25 mouse cellular contexts compared by ENCODE assay signal in genomic region chr4:95519975-95520642, GRCm38 (mm10). TPM values are rescaled to one million over a fixed set of nuclear protein-coding genes. Genes with fewer than 3 reads are reported as not detected.
DNase-seq lines count a peak whose midpoint lies in the region; ATAC-seq lines count a peak whose summit lies in the region.
"Had no signal": no experiment of that assay in that cellular context is flagged by ENCODE, and none has a peak within 500 bp of the region (broad histone marks: within the 10 kb centered on the region; RNA-seq: fewer than 3 reads in every experiment).

No protein-coding gene starts in this region.

- H3K27ac ChIP-seq in forebrain, embryonic 14.5 days (ENCODE audit: low read depth, low read length): no peak overlapping the region
- no peak overlapping the region for H3K27ac ChIP-seq in forebrain, embryonic 10.5 days
- 0 out of 2 replicates have a peak overlapping the region, but pooled peaks have one; percentile 15 for H3K27ac ChIP-seq in neural tube, embryonic 11.5 days (ENCODE audit: low read depth, low read length)
- no peak overlapping the region for H3K27ac ChIP-seq in midbrain, embryonic 13.5 days
- 0 out of 2 replicates have a peak overlapping the region, but pooled peaks have one; percentile 24 for H3K27ac ChIP-seq in neural tube, embryonic 14.5 days (ENCODE audit: low read depth, low read length)
- no peak overlapping the region for H3K27ac ChIP-seq in kidney, embryonic 16.5 days (ENCODE audit: low read length)
- H3K27ac ChIP-seq: embryonic facial prominence, embryonic 10.5 days; gastrocnemius, adult 2 months; kidney, postnatal 0 days; limb, embryonic 13.5 days; liver, embryonic 12.5 days had no signal

- DNase-seq in forebrain, embryonic 14.5 days (ENCODE audit: low spot score): peak; percentile 13
- DNase-seq in forebrain, embryonic 10.5 days (ENCODE audit: extremely low spot score, low spot score): no peak
- no peak for DNase-seq in neural tube, embryonic 11.5 days (ENCODE audit: low spot score)
- DNase-seq in neural tube, embryonic 10.5 days (ENCODE audit: extremely low spot score, low spot score): no peak
- DNase-seq in thymus, postnatal 36 days: no peak
- DNase-seq: adrenal gland, postnatal 25 days; cerebellum, adult 11-12 months; cerebellum, postnatal 10 days; gastrocnemius, adult 2 months; kidney, adult 18-20 months; layer of hippocampus, adult 9-11 months; lung, adult 18-20 months; lung, postnatal 10 days; right cerebral cortex, postnatal 25 days; spleen, adult 18-20 months; thymus, postnatal 14 days had no signal

- ATAC-seq in forebrain, embryonic 14.5 days: peak; percentile 65; the same call in 1 of the 2 replicates
- ATAC-seq in neural tube, embryonic 11.5 days (ENCODE audit: insufficient read depth, low FRiP score, low TSS enrichment): peak; percentile 53
- ATAC-seq in midbrain, embryonic 13.5 days: peak; percentile 79
- ATAC-seq in neural tube, embryonic 14.5 days (ENCODE audit: low read depth): peak; percentile 79
- ATAC-seq in kidney, embryonic 16.5 days (ENCODE audit: low FRiP score, low TSS enrichment): no peak
- ATAC-seq: CD4-positive, CD25-positive, alpha-beta regulatory T cell, adult 4 months; inflammation-experienced regulatory T-cells, adult 6 months; liver, embryonic 12.5 days had no signal

- H3K36me3 ChIP-seq in forebrain, embryonic 14.5 days (ENCODE audit: control insufficient read depth, insufficient read depth, low read length): no peaks in the 10 kb centered on the region
- H3K36me3 ChIP-seq in forebrain, embryonic 10.5 days (replicated peaks): no peaks in the 10 kb centered on the region
- no peaks in the 10 kb centered on the region for H3K36me3 ChIP-seq in neural tube, embryonic 11.5 days (ENCODE audit: control insufficient read depth, insufficient read depth, low read length)
- no peaks in the 10 kb centered on the region for H3K36me3 ChIP-seq in midbrain, embryonic 13.5 days
- no peaks in the 10 kb centered on the region for H3K36me3 ChIP-seq in neural tube, embryonic 14.5 days (ENCODE audit: control insufficient read depth, insufficient read depth, low read length)
- H3K36me3 ChIP-seq in kidney, embryonic 16.5 days (ENCODE audit: insufficient read depth, low read length): no peaks in the 10 kb centered on the region
- H3K36me3 ChIP-seq: embryonic facial prominence, embryonic 10.5 days; limb, embryonic 13.5 days; liver, embryonic 12.5 days had no signal

- no peak overlapping the region for H3K9ac ChIP-seq in forebrain, embryonic 14.5 days (ENCODE audit: low read length)
- no peak overlapping the region for H3K9ac ChIP-seq in neural tube, embryonic 11.5 days (ENCODE audit: low read length)
- H3K9ac ChIP-seq in midbrain, embryonic 13.5 days (replicated peaks): no peak overlapping the region
- no peak overlapping the region for H3K9ac ChIP-seq in neural tube, embryonic 14.5 days (replicated peaks; ENCODE audit: low read depth, low read length)
- no peak overlapping the region for H3K9ac ChIP-seq in kidney, embryonic 16.5 days (replicated peaks; ENCODE audit: low read length)
- H3K9ac ChIP-seq: limb, embryonic 13.5 days; liver, embryonic 12.5 days had no signal

- 39% methylated on average over 4 of the region's 4 CpGs for WGBS in forebrain, embryonic 14.5 days
- WGBS in forebrain, embryonic 10.5 days: 65% methylated on average over 4 of the region's 4 CpGs
- WGBS in neural tube, embryonic 11.5 days: 61% methylated on average over 4 of the region's 4 CpGs
- 51% methylated on average over 4 of the region's 4 CpGs for WGBS in midbrain, embryonic 13.5 days
- 41% methylated on average over 4 of the region's 4 CpGs for WGBS in neural tube, embryonic 14.5 days
- 57% methylated on average over 4 of the region's 4 CpGs for WGBS in kidney, embryonic 16.5 days

- no peak overlapping the region for H3K4me3 ChIP-seq in forebrain, embryonic 14.5 days (ENCODE audit: low read depth, low read length)
- H3K4me3 ChIP-seq in forebrain, embryonic 10.5 days: no peak overlapping the region
- no peak overlapping the region for H3K4me3 ChIP-seq in neural tube, embryonic 11.5 days (ENCODE audit: low read depth, low read length)
- no peak overlapping the region for H3K4me3 ChIP-seq in midbrain, embryonic 13.5 days (replicated peaks)
- H3K4me3 ChIP-seq in neural tube, embryonic 14.5 days (ENCODE audit: low read depth, low read length): no peak overlapping the region
- H3K4me3 ChIP-seq in kidney, embryonic 16.5 days (ENCODE audit: low read length): no peak overlapping the region
- H3K4me3 ChIP-seq: embryonic facial prominence, embryonic 10.5 days; gastrocnemius, adult 2 months; limb, embryonic 13.5 days; liver, embryonic 12.5 days had no signal

- no peaks in the 10 kb centered on the region for H3K27me3 ChIP-seq in forebrain, embryonic 14.5 days (replicated peaks; ENCODE audit: control insufficient read depth, insufficient read depth, low read length)
- H3K27me3 ChIP-seq in forebrain, embryonic 10.5 days (ENCODE audit: poor library complexity, severe bottlenecking): no peaks in the 10 kb centered on the region
- no peaks in the 10 kb centered on the region for H3K27me3 ChIP-seq in neural tube, embryonic 11.5 days (ENCODE audit: control insufficient read depth, insufficient read depth, low read length)
- no peaks in the 10 kb centered on the region for H3K27me3 ChIP-seq in midbrain, embryonic 13.5 days
- H3K27me3 ChIP-seq in neural tube, embryonic 14.5 days (ENCODE audit: control insufficient read depth, insufficient read depth, low read length): no peaks in the 10 kb centered on the region
- H3K27me3 ChIP-seq in kidney, embryonic 16.5 days (ENCODE audit: insufficient read depth, low read length): no peaks in the 10 kb centered on the region
- H3K27me3 ChIP-seq: limb, embryonic 13.5 days; liver, embryonic 12.5 days had no signal

- peaks cover 5% of the 10 kb centered on the region; the same call in 1 of the 2 replicates for H3K4me1 ChIP-seq in forebrain, embryonic 14.5 days (ENCODE audit: control insufficient read depth, insufficient read depth, low read length)
- peaks cover 21% of the 10 kb centered on the region for H3K4me1 ChIP-seq in forebrain, embryonic 10.5 days
- H3K4me1 ChIP-seq in neural tube, embryonic 11.5 days (ENCODE audit: control insufficient read depth, insufficient read depth, low read length): peaks cover 6% of the 10 kb centered on the region; the same call in 1 of the 2 replicates
- peaks cover 6% of the 10 kb centered on the region; the same call in 1 of the 2 replicates for H3K4me1 ChIP-seq in midbrain, embryonic 13.5 days (replicated peaks)
- no peaks in the 10 kb centered on the region; the same call in 1 of the 2 replicates for H3K4me1 ChIP-seq in neural tube, embryonic 14.5 days (ENCODE audit: control insufficient read depth, insufficient read depth, low read length)
- H3K4me1 ChIP-seq in kidney, embryonic 16.5 days (ENCODE audit: insufficient read depth, low read length): no peaks in the 10 kb centered on the region
- H3K4me1 ChIP-seq: embryonic facial prominence, embryonic 10.5 days; liver, embryonic 12.5 days had no signal

- H3K4me2 ChIP-seq in forebrain, embryonic 14.5 days (ENCODE audit: low read length): no peak overlapping the region
- no peak overlapping the region for H3K4me2 ChIP-seq in neural tube, embryonic 11.5 days (ENCODE audit: low read depth)
- H3K4me2 ChIP-seq in midbrain, embryonic 13.5 days (replicated peaks): no peak overlapping the region
- no peak overlapping the region for H3K4me2 ChIP-seq in neural tube, embryonic 14.5 days (ENCODE audit: low read depth, low read length)
- H3K4me2 ChIP-seq in kidney, embryonic 16.5 days (replicated peaks; ENCODE audit: low read depth, low read length): no peak overlapping the region
- H3K4me2 ChIP-seq: limb, embryonic 13.5 days; liver, embryonic 12.5 days had no signal

- no peaks in the 10 kb centered on the region for H3K9me3 ChIP-seq in forebrain, embryonic 14.5 days (replicated peaks; ENCODE audit: control insufficient read depth, low read length)
- no peaks in the 10 kb centered on the region for H3K9me3 ChIP-seq in forebrain, embryonic 10.5 days
- no peaks in the 10 kb centered on the region for H3K9me3 ChIP-seq in neural tube, embryonic 11.5 days (ENCODE audit: control insufficient read depth, low read length)
- H3K9me3 ChIP-seq in midbrain, embryonic 13.5 days: no peaks in the 10 kb centered on the region
- H3K9me3 ChIP-seq in neural tube, embryonic 14.5 days (ENCODE audit: control insufficient read depth, low read length): no peaks in the 10 kb centered on the region
- H3K9me3 ChIP-seq in kidney, embryonic 16.5 days (ENCODE audit: low read length): peaks cover 3% of the 10 kb centered on the region; the same call in 1 of the 2 replicates
- H3K9me3 ChIP-seq: embryonic facial prominence, embryonic 10.5 days; limb, embryonic 13.5 days; liver, embryonic 12.5 days had no signal

RNA-seq across cellular contexts. Expression of gene Fggy, which starts 37.2 kb away (rescaled TPM):
- 6.3 and 6.6 TPM in 2 replicates for polyA plus RNA-seq in forebrain, embryonic 14.5 days (2014; fragmentation: Nextera tagmentation; extraction: Ambion mirVana)
- polyA plus RNA-seq in forebrain, embryonic 10.5 days (2016; fragmentation: Nextera tagmentation; extraction: Ambion mirVana): 6.1 and 6.8 TPM in 2 replicates
- 10.8 and 10.9 TPM in 2 replicates for polyA plus RNA-seq in neural tube, embryonic 11.5 days (2014; fragmentation: Nextera tagmentation; extraction: Ambion mirVana)
- polyA plus RNA-seq in midbrain, embryonic 13.5 days (2015; fragmentation: Nextera tagmentation; extraction: Ambion mirVana): 7.5 and 9.2 TPM in 2 replicates
- polyA plus RNA-seq in neural tube, embryonic 14.5 days (2014; fragmentation: Nextera tagmentation; extraction: Ambion mirVana): 8.4 and 9.3 TPM in 2 replicates
- 40.6 and 42.7 TPM in 2 replicates for polyA plus RNA-seq in kidney, embryonic 16.5 days (2015; fragmentation: Nextera tagmentation; extraction: Ambion mirVana)

Comparison
In these comparisons a context has a peak if more than half of its experiments do, and no peak if none do; other contexts are left out.
1. H3K27ac ChIP-seq: peak in neural tube, embryonic 11.5 days (single experiment) and neural tube, embryonic 14.5 days (single experiment); none in forebrain, embryonic 14.5 days (single experiment), forebrain, embryonic 10.5 days (single experiment), midbrain, embryonic 13.5 days (single experiment) and kidney, embryonic 16.5 days (single experiment).